Mouse (Mus musculus) ES-E14 (cell line): Measurements from ENCODE around the gene 1700014D04Rik.

Source experiments
- CHD2 ChIP-seq: IDR thresholded peaks from 2 replicates; pipeline ENCODE4 v1.6.1; 2014; ENCODE audit warnings: mild to moderate bottlenecking, low read depth, low read length, inconsistent platforms
- HCFC1 ChIP-seq: IDR thresholded peaks from 2 replicates; pipeline ENCODE4 v1.6.1; 2012; ENCODE audit warnings: low read length, inconsistent platforms, borderline replicate concordance; ENCODE audit not compliant: insufficient read depth
- ZNF384 ChIP-seq: IDR thresholded peaks from 2 replicates; pipeline ENCODE4 v1.6.1; 2012; ENCODE audit warnings: low read depth, low read length, inconsistent platforms

- no peak for TF ChIP-seq ZNF384
- no peak for TF ChIP-seq HCFC1
- TF ChIP-seq CHD2, result no peak
Measured at GRCm38 (mm10) chr13:59762791-59763190, 16.2 kb upstream of the 1700014D04Rik start.
